8 mouse cellular contexts compared by ENCODE assay signal in genomic region chr10:80807057-80807627, GRCm38 (mm10). TPM values are rescaled to one million over a fixed set of nuclear protein-coding genes. Genes with fewer than 3 reads are reported as not detected.
DNase-seq lines count a peak whose midpoint lies in the region; ATAC-seq and TF ChIP-seq lines count a peak whose summit lies in the region.

No protein-coding gene starts in this region.

- no peaks in the 10 kb centered on the region for H3K9me3 ChIP-seq in hindbrain, embryonic 10.5 days
- no peaks in the 10 kb centered on the region for H3K9me3 ChIP-seq in lung, embryonic 14.5 days (ENCODE audit: low read depth, low read length)
- no peaks in the 10 kb centered on the region for H3K9me3 ChIP-seq in neural tube, embryonic 15.5 days (replicated peaks)

- WGBS in hindbrain, embryonic 10.5 days: under 1% methylated on average over 58 of the region's 58 CpGs
- under 1% methylated on average over 58 of the region's 58 CpGs for WGBS in lung, embryonic 14.5 days
- 2% methylated on average over 56 of the region's 58 CpGs for WGBS in neural tube, embryonic 15.5 days

- peak overlapping the region; percentile 66 for H3K4me3 ChIP-seq in hindbrain, embryonic 10.5 days
- peak overlapping the region; percentile 47 for H3K4me3 ChIP-seq in lung, embryonic 14.5 days (ENCODE audit: low read depth, low read length)
- peak overlapping the region; percentile 51 for H3K4me3 ChIP-seq in neural tube, embryonic 15.5 days (replicated peaks)

- H3K4me1 ChIP-seq in hindbrain, embryonic 10.5 days (replicated peaks): peaks cover 48% of the 10 kb centered on the region
- peaks cover 19% of the 10 kb centered on the region for H3K4me1 ChIP-seq in lung, embryonic 14.5 days (ENCODE audit: insufficient read depth)
- H3K4me1 ChIP-seq in neural tube, embryonic 15.5 days: peaks cover 37% of the 10 kb centered on the region

- peak; percentile 64 for ATAC-seq in lung, embryonic 14.5 days (ENCODE audit: insufficient read depth)
- peak; percentile 88 for ATAC-seq in neural tube, embryonic 15.5 days (ENCODE audit: low FRiP score)

- H3K4me2 ChIP-seq in lung, embryonic 14.5 days: peak overlapping the region; percentile 91
- H3K4me2 ChIP-seq in neural tube, embryonic 15.5 days: peak overlapping the region; percentile 98

- peaks cover 68% of the 10 kb centered on the region for H3K27me3 ChIP-seq in hindbrain, embryonic 10.5 days (ENCODE audit: insufficient read depth, poor library complexity, severe bottlenecking)
- peaks cover 12% of the 10 kb centered on the region for H3K27me3 ChIP-seq in lung, embryonic 14.5 days (ENCODE audit: insufficient read depth, low read length)
- peaks cover 20% of the 10 kb centered on the region for H3K27me3 ChIP-seq in neural tube, embryonic 15.5 days (replicated peaks)

- H3K36me3 ChIP-seq in hindbrain, embryonic 10.5 days: peaks cover 41% of the 10 kb centered on the region
- peaks cover 33% of the 10 kb centered on the region for H3K36me3 ChIP-seq in lung, embryonic 14.5 days (ENCODE audit: insufficient read depth)
- H3K36me3 ChIP-seq in neural tube, embryonic 15.5 days: peaks cover 32% of the 10 kb centered on the region

- TF ChIP-seq CTCF in lung, embryonic 14.5 days (IDR thresholded peaks at IDR 0.05; ENCODE audit: low read depth): no peak

- peak overlapping the region; percentile 88 for H3K27ac ChIP-seq in hindbrain, embryonic 10.5 days
- H3K27ac ChIP-seq in lung, embryonic 14.5 days (ENCODE audit: low read depth): peak overlapping the region; percentile 87
- peak overlapping the region; percentile 93 for H3K27ac ChIP-seq in neural tube, embryonic 15.5 days (replicated peaks)

- DNase-seq in Muller cell, postnatal 12 days (ENCODE audit: inconsistent ontology term): peak; percentile 79
- peak; percentile 81 for DNase-seq in cerebellum, adult 8-10 months
- peak; percentile 84 to 92 for DNase-seq in frontal cortex, adult 2 months (ENCODE audit: extremely low spot score in 1 of 2, low spot score in 1 of 2)
- DNase-seq in hindbrain, embryonic 10.5 days (ENCODE audit: low spot score): peak; percentile 83
- DNase-seq in layer of hippocampus, adult 9-11 months: peak; percentile 92
- peak; percentile 89 for DNase-seq in lung, embryonic 14.5 days
- peak; percentile 63 for DNase-seq in thymus, postnatal 4 days

- peak overlapping the region; percentile 60 for H3K9ac ChIP-seq in lung, embryonic 14.5 days
- peak overlapping the region; percentile 78 for H3K9ac ChIP-seq in neural tube, embryonic 15.5 days (replicated peaks)

RNA-seq across cellular contexts. Expression of gene Amh, which starts 2.1 kb away (rescaled TPM):
- 2.6 and 3.8 TPM in 2 replicates for polyA plus RNA-seq in frontal cortex, adult 2 months (2012; rRNA removed)
- 0.12 and 0.16 TPM in 2 replicates for polyA plus RNA-seq in hindbrain, embryonic 10.5 days (2016; fragmentation: Nextera tagmentation; extraction: Ambion mirVana)
- 0.11 and 0.14 TPM in 2 replicates for polyA plus RNA-seq in lung, embryonic 14.5 days (2014; fragmentation: Nextera tagmentation; extraction: Ambion mirVana)
- not detected in 2 replicates for polyA plus RNA-seq in neural tube, embryonic 15.5 days (2015; fragmentation: Nextera tagmentation; extraction: Ambion mirVana)

RNA-seq across cellular contexts. Expression of gene Jsrp1, which starts 6.2 kb away (rescaled TPM):
- 5.7 and 6.2 TPM in 2 replicates for polyA plus RNA-seq in frontal cortex, adult 2 months (2012; rRNA removed)
- 0.65 and 0.68 TPM in 2 replicates for polyA plus RNA-seq in hindbrain, embryonic 10.5 days (2016; fragmentation: Nextera tagmentation; extraction: Ambion mirVana)
- polyA plus RNA-seq in lung, embryonic 14.5 days (2014; fragmentation: Nextera tagmentation; extraction: Ambion mirVana): 0.93 and 0.97 TPM in 2 replicates
- polyA plus RNA-seq in neural tube, embryonic 15.5 days (2015; fragmentation: Nextera tagmentation; extraction: Ambion mirVana): 1.2 and 2.5 TPM in 2 replicates

RNA-seq across cellular contexts. Expression of gene Plekhj1, which starts 8.7 kb away (rescaled TPM):
- polyA plus RNA-seq in frontal cortex, adult 2 months (2012; rRNA removed): 65.6 and 65.9 TPM in 2 replicates
- polyA plus RNA-seq in hindbrain, embryonic 10.5 days (2016; fragmentation: Nextera tagmentation; extraction: Ambion mirVana): 189 and 192 TPM in 2 replicates
- polyA plus RNA-seq in lung, embryonic 14.5 days (2014; fragmentation: Nextera tagmentation; extraction: Ambion mirVana): 113 and 121 TPM in 2 replicates
- polyA plus RNA-seq in neural tube, embryonic 15.5 days (2015; fragmentation: Nextera tagmentation; extraction: Ambion mirVana): 135 and 146 TPM in 2 replicates

RNA-seq across cellular contexts. Expression of gene Sf3a2, which starts 9.1 kb away (rescaled TPM):
- 42.2 and 50.7 TPM in 2 replicates for polyA plus RNA-seq in frontal cortex, adult 2 months (2012; rRNA removed)
- polyA plus RNA-seq in hindbrain, embryonic 10.5 days (2016; fragmentation: Nextera tagmentation; extraction: Ambion mirVana): 109 and 119 TPM in 2 replicates
- polyA plus RNA-seq in lung, embryonic 14.5 days (2014; fragmentation: Nextera tagmentation; extraction: Ambion mirVana): 97.2 and 98.4 TPM in 2 replicates
- polyA plus RNA-seq in neural tube, embryonic 15.5 days (2015; fragmentation: Nextera tagmentation; extraction: Ambion mirVana): 53.3 and 59.8 TPM in 2 replicates

RNA-seq across cellular contexts. Expression of gene Oaz1, which starts 19.3 kb away (rescaled TPM):
- polyA plus RNA-seq in frontal cortex, adult 2 months (2012; rRNA removed): 706 and 773 TPM in 2 replicates
- polyA plus RNA-seq in hindbrain, embryonic 10.5 days (2016; fragmentation: Nextera tagmentation; extraction: Ambion mirVana): 2,287 and 2,328 TPM in 2 replicates
- polyA plus RNA-seq in lung, embryonic 14.5 days (2014; fragmentation: Nextera tagmentation; extraction: Ambion mirVana): 1,866 and 1,984 TPM in 2 replicates
- polyA plus RNA-seq in neural tube, embryonic 15.5 days (2015; fragmentation: Nextera tagmentation; extraction: Ambion mirVana): 1,221 and 1,325 TPM in 2 replicates

Comparison
In these comparisons a context has a peak if more than half of its experiments do, and no peak if none do; other contexts are left out.
1. Peak in every context shown above with its lines: DNase-seq, ATAC-seq, H3K4me3 ChIP-seq and H3K27ac ChIP-seq.